Mouse (Mus musculus) ES-Bruce4 (cell line): ENCODE results near the gene Tsc22d3.

Experiments
- CTCF ChIP-seq: IDR thresholded peaks from one replicate; pipeline ENCODE4 v1.8.1; 2011; ENCODE audit warnings: low read depth, low read length
- POLR2A ChIP-seq: IDR thresholded peaks from one replicate; pipeline ENCODE4 v1.8.1; 2011; ENCODE audit warnings: low read length; ENCODE audit not compliant: insufficient read depth

- TF ChIP-seq CTCF, result no peak
- no peak for TF ChIP-seq POLR2A
These were observed 34.7 kb downstream of the Tsc22d3 start for GRCm38 (mm10) chrX:140565759-140566158.
